ENCODE assay signal across 14 mouse cellular contexts in genomic region chr11:29676718-29677117, GRCm38 (mm10). TPM values are rescaled to one million over a fixed set of nuclear protein-coding genes. Genes with fewer than 3 reads are reported as not detected.
DNase-seq lines count a peak whose midpoint lies in the region; ATAC-seq and TF ChIP-seq lines count a peak whose summit lies in the region.
"Had no signal": no experiment of that assay in that cellular context is flagged by ENCODE, and none has a peak within 500 bp of the region (broad histone marks: within the 10 kb centered on the region; RNA-seq: fewer than 3 reads in every experiment).

No protein-coding gene starts in this region.

- H3K4me2 ChIP-seq in kidney, embryonic 16.5 days (replicated peaks; ENCODE audit: low read depth, low read length) = no peak overlapping the region
- H3K4me2 ChIP-seq: forebrain, embryonic 13.5 days; heart, embryonic 13.5 days; intestine, embryonic 15.5 days; neural tube, embryonic 12.5 days had no signal

- in situ Hi-C loops in Patski (cut with MboI; ENCODE audit: low pct_unique_long_range_greater_than_20kb) = no loop called here

- H3K27me3 ChIP-seq in kidney, embryonic 16.5 days (ENCODE audit: insufficient read depth, low read length) = no peaks in the 10 kb centered on the region
- H3K27me3 ChIP-seq in Patski = no peaks in the 10 kb centered on the region
- H3K27me3 ChIP-seq: forebrain, embryonic 13.5 days; heart, embryonic 13.5 days; intestine, embryonic 15.5 days; megakaryocyte, embryonic 14.5 days; neural tube, embryonic 12.5 days had no signal

- peak; percentile 47 for TF ChIP-seq CTCF in Patski (IDR thresholded peaks at IDR 0.05)

- H3K4me1 ChIP-seq in kidney, embryonic 16.5 days (ENCODE audit: insufficient read depth, low read length) = no peaks in the 10 kb centered on the region
- H3K4me1 ChIP-seq: forebrain, embryonic 13.5 days; intestine, embryonic 15.5 days; megakaryocyte, embryonic 14.5 days; neural tube, embryonic 12.5 days had no signal

- H3K36me3 ChIP-seq in kidney, embryonic 16.5 days (ENCODE audit: insufficient read depth, low read length) = no peaks in the 10 kb centered on the region
- H3K36me3 ChIP-seq: heart, embryonic 13.5 days; intestine, embryonic 15.5 days; neural tube, embryonic 12.5 days had no signal

- no peak overlapping the region for H3K9ac ChIP-seq in kidney, embryonic 16.5 days (replicated peaks; ENCODE audit: low read length)
- H3K9ac ChIP-seq: forebrain, embryonic 13.5 days; heart, embryonic 13.5 days; intestine, embryonic 15.5 days; neural tube, embryonic 12.5 days had no signal

- H3K4me3 ChIP-seq in kidney, embryonic 16.5 days (ENCODE audit: low read length) = no peak overlapping the region
- H3K4me3 ChIP-seq: forebrain, embryonic 13.5 days; heart, embryonic 13.5 days; intestine, embryonic 15.5 days; neural tube, embryonic 12.5 days had no signal

- 0 out of 2 replicates have a peak, but pooled peaks cover 4% of the 10 kb centered on the region for H3K9me3 ChIP-seq in kidney, embryonic 16.5 days (ENCODE audit: low read length)
- H3K9me3 ChIP-seq: forebrain, embryonic 13.5 days; heart, embryonic 13.5 days; intestine, embryonic 15.5 days; neural tube, embryonic 12.5 days had no signal

- no peak overlapping the region for H3K27ac ChIP-seq in kidney, embryonic 16.5 days (ENCODE audit: low read length)
- H3K27ac ChIP-seq: forebrain, embryonic 13.5 days; heart, embryonic 13.5 days; intestine, embryonic 15.5 days; neural tube, embryonic 12.5 days had no signal

- no peak for ATAC-seq in kidney, embryonic 16.5 days (ENCODE audit: low FRiP score, low TSS enrichment)
- no peak for ATAC-seq in Patski
- ATAC-seq in megakaryocyte progenitor cell, adult 5-6 weeks (replicated peaks; ENCODE audit: poor library complexity) = peak; percentile 64; the same call in 1 of the 2 replicates
- no peak for ATAC-seq in activated CD4-positive, CD25-positive, alpha-beta regulatory T cell, adult 4 months
- ATAC-seq: forebrain, embryonic 13.5 days; intestine, embryonic 15.5 days had no signal

- intact Hi-C loops in heart, postnatal 14 days (cut with DNase I) = no loop called here

- POLR2A ChIA-PET in Patski (lab: Charles Lee) = no interaction called here

- WGBS in kidney, embryonic 16.5 days = 92% methylated on average over 3 of the region's 4 CpGs

- DNase-seq in kidney, postnatal 4 days = peak; percentile 16
- peak; percentile 33 for DNase-seq in CD4-positive helper T cell, adult 2 months (ENCODE audit: low read depth, low spot score)
- DNase-seq in Patski (ENCODE audit: low read depth, low spot score) = no peak
- no peak for DNase-seq in neural tube, embryonic 10.5 days (ENCODE audit: extremely low spot score, low spot score)
- no peak for DNase-seq in heart, postnatal 14 days
- DNase-seq: right cerebral cortex, postnatal 4 days had no signal

- CTCF ChIA-PET in Patski (lab: Charles Lee) = no interaction called here

RNA-seq across cellular contexts. Expression of gene Rtn4, which starts 16.0 kb away (rescaled TPM):
- polyA plus RNA-seq in kidney, embryonic 16.5 days (2015; fragmentation: Nextera tagmentation; extraction: Ambion mirVana) = 42.8 and 44.0 TPM in 2 replicates
- polyA plus RNA-seq in Patski (2021) = 580 TPM
- 61.2 and 72.2 TPM in 2 replicates for total RNA-seq in megakaryocyte progenitor cell, adult 5-6 weeks (2015)
- 64.1 and 72.3 TPM in 2 replicates for total RNA-seq in megakaryocyte progenitor cell, adult 5-6 weeks (2017)
- total RNA-seq in heart, postnatal 14 days (2021) = 100 to 1,000 TPM; 113 to 115 TPM
- 10 to 100 TPM; 19.4 to 21.9 TPM for polyA plus RNA-seq in activated CD4-positive, CD25-positive, alpha-beta regulatory T cell, adult 4 months (2017; shearing (Covaris generic))

Comparison
In these comparisons a context has a peak if more than half of its experiments do, and no peak if none do; other contexts are left out.
1. DNase-seq: peak in kidney, postnatal 4 days (2 of 2) and CD4-positive helper T cell, adult 2 months (single experiment); none in Patski (single experiment), neural tube, embryonic 10.5 days (single experiment) and heart, postnatal 14 days (0 of 2).
2. RNA of gene Rtn4, which starts 16.0 kb away (polyA plus RNA-seq): 580 TPM in Patski (single experiment); 42.8 to 44.0 TPM in kidney, embryonic 16.5 days and 19.4 to 21.9 TPM in activated CD4-positive, CD25-positive, alpha-beta regulatory T cell, adult 4 months; every median in the first group is over 10 times any median in the second.